Mouse (Mus musculus): ENCODE measurements around the gene Pde3a. TPM values are rescaled to one million over a fixed set of nuclear protein-coding genes. Genes with fewer than 3 reads are reported as not detected.

Gene Pde3a
- polyA plus RNA-seq, 1 experiment from 2014 or later: 7.4 TPM

DNA sequence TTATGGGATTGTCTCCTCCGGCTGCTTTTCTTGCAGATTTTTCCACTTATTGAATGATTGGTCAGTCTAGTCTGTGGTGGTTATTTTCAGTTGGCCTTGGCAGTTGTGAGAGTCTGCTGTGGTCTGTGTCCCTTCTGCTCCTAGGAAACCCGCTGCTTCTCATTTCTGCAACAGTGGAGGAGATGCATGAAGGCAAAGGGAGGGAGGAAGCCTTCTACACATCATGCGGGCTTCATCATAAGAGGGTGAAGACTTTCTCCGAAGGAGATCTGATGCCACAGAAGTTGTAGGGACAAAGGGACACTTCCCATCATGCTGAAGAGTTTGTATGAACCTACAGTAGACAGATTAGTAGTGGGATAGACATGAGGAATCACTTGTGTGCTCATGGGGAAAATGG is 16.2 kb downstream of the Pde3a start:
- Histone ChIP-seq H3K4me3 (ENCODE audit: low read depth, low read length) (no peak overlapping the region), H3K27me3 (ENCODE audit: insufficient read depth, low read length) (no peaks in the 10 kb centered on the region), H3K36me3 (ENCODE audit: insufficient read depth) (no peaks in the 10 kb centered on the region), H3K27ac (ENCODE audit: low read depth) (no peak overlapping the region), H3K4me2 (no peak overlapping the region), H3K9ac (no peak overlapping the region), H3K4me1 (ENCODE audit: insufficient read depth) (peaks cover 5% of the 10 kb centered on the region), H3K9me3 (ENCODE audit: low read depth, low read length) (no peaks in the 10 kb centered on the region)
- DNase-seq (no peak), ATAC-seq (ENCODE audit: insufficient read depth) (no peak)
- 89% methylated on average over 4 of the region's 4 CpGs for WGBS
- TF ChIP-seq CTCF (IDR thresholded peaks at IDR 0.05; ENCODE audit: low read depth): no peak

- 56% methylated on average over 11 of the region's 11 CpGs for WGBS
- no peak overlapping the region for H3K4me3 ChIP-seq (ENCODE audit: low read depth, low read length)
- peaks cover 5% of the 10 kb centered on the region for H3K4me1 ChIP-seq (ENCODE audit: insufficient read depth)
- no peak for TF ChIP-seq CTCF (IDR thresholded peaks at IDR 0.05; ENCODE audit: low read depth)
- no peaks in the 10 kb centered on the region for H3K27me3 ChIP-seq (ENCODE audit: insufficient read depth, low read length)
- no peaks in the 10 kb centered on the region for H3K9me3 ChIP-seq (ENCODE audit: low read depth, low read length)
- H3K27ac ChIP-seq (ENCODE audit: low read depth): no peak overlapping the region
- no peak overlapping the region for H3K4me2 ChIP-seq
- DNase-seq (peak; percentile 29), ATAC-seq (ENCODE audit: insufficient read depth) (no peak)
- H3K9ac ChIP-seq: no peak overlapping the region
- no peaks in the 10 kb centered on the region for H3K36me3 ChIP-seq (ENCODE audit: insufficient read depth)
Measured at GRCm38 (mm10) chr6:141267888-141268570, 19.0 kb downstream of the Pde3a start.

DNA sequence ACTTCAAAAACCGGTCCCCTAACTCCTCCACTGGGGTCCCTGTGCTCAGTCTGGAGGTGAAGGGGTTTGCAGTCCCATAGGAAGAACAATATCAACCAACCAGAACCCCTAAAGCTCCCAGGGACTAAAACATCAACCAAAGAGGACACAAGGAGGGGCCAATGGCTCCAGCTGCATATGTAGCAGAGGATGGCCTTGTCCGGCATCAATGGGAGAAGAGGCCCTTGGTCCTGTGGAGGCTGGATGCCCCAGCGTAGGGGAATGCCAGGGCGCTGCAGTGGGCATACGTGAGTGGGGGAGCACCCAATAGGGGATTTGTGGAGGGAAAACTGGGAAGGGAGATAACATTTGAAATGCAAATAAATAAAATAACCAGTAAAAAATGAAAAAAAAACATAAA is 19.8 kb downstream of the Pde3a start:
- peaks cover 5% of the 10 kb centered on the region for H3K4me1 ChIP-seq (ENCODE audit: insufficient read depth)

GRCm38 (mm10) chr6:141271133-141271532 is 22.1 kb downstream of the Pde3a start:
- no peak for ATAC-seq (ENCODE audit: insufficient read depth)
- no peak for DNase-seq
- no peak overlapping the region for H3K9ac ChIP-seq
- H3K4me2 ChIP-seq: no peak overlapping the region
- H3K9me3 ChIP-seq (ENCODE audit: low read depth, low read length): no peaks in the 10 kb centered on the region
- no peaks in the 10 kb centered on the region for H3K27me3 ChIP-seq (ENCODE audit: insufficient read depth, low read length)
- no peak overlapping the region for H3K27ac ChIP-seq (ENCODE audit: low read depth)
- 81% methylated on average over 5 of the region's 5 CpGs for WGBS
- no peak overlapping the region for H3K4me3 ChIP-seq (ENCODE audit: low read depth, low read length)
- no peaks in the 10 kb centered on the region for H3K36me3 ChIP-seq (ENCODE audit: insufficient read depth)
- peaks cover 5% of the 10 kb centered on the region for H3K4me1 ChIP-seq (ENCODE audit: insufficient read depth)
- TF ChIP-seq CTCF (IDR thresholded peaks at IDR 0.05; ENCODE audit: low read depth): no peak

More for the DNA sequence above, 19.8 kb downstream of the Pde3a start:
- no peak overlapping the region for H3K4me3 ChIP-seq (ENCODE audit: low read depth, low read length)
- H3K36me3 ChIP-seq (ENCODE audit: insufficient read depth): no peaks in the 10 kb centered on the region
- H3K9me3 ChIP-seq (ENCODE audit: low read depth, low read length): no peaks in the 10 kb centered on the region
- TF ChIP-seq CTCF (IDR thresholded peaks at IDR 0.05; ENCODE audit: low read depth): no peak
- H3K4me2 ChIP-seq: no peak overlapping the region
- H3K27ac ChIP-seq (ENCODE audit: low read depth): no peak overlapping the region
- no peak overlapping the region for H3K9ac ChIP-seq
- DNase-seq (no peak), ATAC-seq (ENCODE audit: insufficient read depth) (no peak)
- 90% methylated on average over 5 of the region's 5 CpGs for WGBS
- H3K27me3 ChIP-seq (ENCODE audit: insufficient read depth, low read length): no peaks in the 10 kb centered on the region

GRCm38 (mm10) chr6:141271579-141271978 is 22.5 kb downstream of the Pde3a start:
- Histone ChIP-seq H3K4me1 (ENCODE audit: insufficient read depth) (peaks cover 5% of the 10 kb centered on the region), H3K27ac (ENCODE audit: low read depth) (no peak overlapping the region), H3K4me3 (ENCODE audit: low read depth, low read length) (no peak overlapping the region), H3K36me3 (ENCODE audit: insufficient read depth) (no peaks in the 10 kb centered on the region), H3K9ac (no peak overlapping the region), H3K4me2 (no peak overlapping the region), H3K9me3 (ENCODE audit: low read depth, low read length) (no peaks in the 10 kb centered on the region), H3K27me3 (ENCODE audit: insufficient read depth, low read length) (no peaks in the 10 kb centered on the region)
- no peak for ATAC-seq (ENCODE audit: insufficient read depth)
- 67% methylated on average over 3 of the region's 3 CpGs for WGBS
- no peak for TF ChIP-seq CTCF (IDR thresholded peaks at IDR 0.05; ENCODE audit: low read depth)
- no peak for DNase-seq

DNA sequence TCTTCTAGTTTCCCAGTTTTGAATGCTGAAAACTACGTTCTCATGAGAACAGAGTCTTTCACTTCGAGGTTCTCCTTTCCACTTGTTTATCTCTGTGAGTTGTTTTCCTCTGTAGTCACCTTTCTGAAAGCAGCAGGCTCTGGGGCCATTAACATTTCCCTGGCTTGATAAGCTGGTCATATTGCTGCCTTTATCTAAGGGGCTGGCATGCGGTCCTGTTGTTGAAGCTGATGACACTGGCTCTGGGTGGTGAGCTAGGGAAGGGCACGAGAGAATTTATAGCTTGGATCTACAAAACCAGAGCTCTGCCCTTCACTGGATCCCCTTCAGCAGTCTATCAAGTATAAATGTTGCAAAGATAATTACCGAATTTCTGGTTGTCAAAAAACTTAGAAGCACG is 24.6 kb downstream of the Pde3a start:
- no peak overlapping the region for H3K27ac ChIP-seq (ENCODE audit: low read depth)
- ATAC-seq (ENCODE audit: insufficient read depth): no peak

DNA sequence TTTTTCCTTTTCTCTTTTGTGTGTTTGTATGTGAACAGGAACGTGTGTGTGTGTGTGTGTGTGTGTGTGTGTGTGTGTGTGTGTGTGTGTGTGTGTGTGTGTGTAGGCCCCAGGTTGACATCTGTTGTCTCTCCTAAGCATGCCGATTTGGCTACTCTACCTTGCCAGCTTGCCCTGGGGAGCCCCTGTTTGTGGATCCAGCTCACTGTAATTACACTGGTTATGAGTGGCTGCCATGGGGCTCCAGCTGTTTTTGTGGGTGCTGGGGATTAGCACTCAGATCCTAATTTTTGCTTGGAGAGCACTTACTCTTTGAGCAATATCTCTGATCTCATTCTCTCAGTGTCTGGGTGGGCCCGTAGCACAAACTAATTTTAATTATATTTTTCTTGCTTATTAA is 32.6 kb downstream of the Pde3a start:
- TF ChIP-seq CTCF (IDR thresholded peaks at IDR 0.05; ENCODE audit: low read depth): no peak
- H3K27ac ChIP-seq (ENCODE audit: low read depth): no peak overlapping the region
- H3K36me3 ChIP-seq (ENCODE audit: insufficient read depth): no peaks in the 10 kb centered on the region
- no peaks in the 10 kb centered on the region for H3K27me3 ChIP-seq (ENCODE audit: insufficient read depth, low read length)
- ATAC-seq (ENCODE audit: insufficient read depth): no peak
- DNase-seq: no peak
- no peak overlapping the region for H3K9ac ChIP-seq
- no peaks in the 10 kb centered on the region for H3K9me3 ChIP-seq (ENCODE audit: low read depth, low read length)
- H3K4me3 ChIP-seq (ENCODE audit: low read depth, low read length): no peak overlapping the region
- H3K4me2 ChIP-seq: no peak overlapping the region
- no peaks in the 10 kb centered on the region for H3K4me1 ChIP-seq (ENCODE audit: insufficient read depth)
- 82% methylated on average over 3 of the region's 3 CpGs for WGBS

More for the DNA sequence above, 24.6 kb downstream of the Pde3a start:
- no peaks in the 10 kb centered on the region for H3K4me1 ChIP-seq (ENCODE audit: insufficient read depth)
- no peak for TF ChIP-seq CTCF (IDR thresholded peaks at IDR 0.05; ENCODE audit: low read depth)
- no peak overlapping the region for H3K4me2 ChIP-seq
- no peak for DNase-seq
- 69% methylated on average over 6 of the region's 6 CpGs for WGBS
- H3K36me3 ChIP-seq (ENCODE audit: insufficient read depth): no peaks in the 10 kb centered on the region
- no peak overlapping the region for H3K9ac ChIP-seq
- H3K27me3 ChIP-seq (ENCODE audit: insufficient read depth, low read length): no peaks in the 10 kb centered on the region
- H3K4me3 ChIP-seq (ENCODE audit: low read depth, low read length): no peak overlapping the region
- no peaks in the 10 kb centered on the region for H3K9me3 ChIP-seq (ENCODE audit: low read depth, low read length)
